Mouse (Mus musculus) mature B cell (primary cell): Measurements from ENCODE around the gene Gstm2.

Experiments used
- in situ Hi-C: fragments of 300-500 bp; cut with MboI; formaldehyde crosslinking; loops from 2 replicates; pipeline ENCODE4 v1.14.3; 2019

Gstm2 gene

DNA sequence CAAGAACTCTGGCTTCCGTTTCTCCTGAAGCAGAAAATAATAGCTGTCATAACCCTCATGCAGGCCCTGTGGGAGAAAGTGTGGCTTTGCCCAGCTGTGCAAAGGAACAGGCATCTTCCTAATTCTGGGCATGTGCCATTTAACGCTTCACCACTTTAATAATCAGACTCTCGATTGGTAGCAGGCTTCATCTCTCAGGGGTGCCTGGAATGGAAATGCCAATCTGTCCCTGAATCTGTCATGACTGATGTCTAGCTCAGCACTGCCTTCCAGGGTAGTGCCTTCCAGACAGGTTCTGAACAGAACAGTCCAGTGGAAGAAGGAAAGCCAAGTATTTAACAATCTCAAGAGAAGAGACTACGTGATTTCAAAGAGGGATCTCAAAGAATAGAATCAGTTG lies 45.0 kb downstream of the Gstm2 start:
- in situ Hi-C loops, result no loop called here

GRCm38 (mm10) chr3:107940524-107940923 lies 45.7 kb downstream of the Gstm2 start:
- in situ Hi-C loops, result no loop called here

DNA sequence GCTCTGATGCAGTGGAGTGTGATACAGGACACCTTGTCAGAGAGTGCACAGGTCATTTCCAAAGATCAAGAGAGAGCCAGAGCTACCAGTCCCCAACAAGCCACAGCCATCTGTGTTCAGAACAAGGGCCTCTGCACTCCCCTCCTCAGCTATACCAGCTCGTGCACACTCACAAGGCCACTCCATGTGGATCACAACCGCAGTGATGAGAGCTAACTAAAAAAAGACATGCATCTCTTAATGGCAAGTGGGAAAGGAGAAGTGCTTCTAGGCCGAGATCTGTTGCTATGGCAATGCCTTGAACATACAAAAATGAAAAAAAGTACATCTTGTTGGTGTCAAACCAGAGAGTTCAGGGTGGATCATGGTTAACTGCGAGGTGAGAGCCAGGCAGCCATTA lies 46.4 kb downstream of the Gstm2 start:
- in situ Hi-C loops, result no loop called here

DNA sequence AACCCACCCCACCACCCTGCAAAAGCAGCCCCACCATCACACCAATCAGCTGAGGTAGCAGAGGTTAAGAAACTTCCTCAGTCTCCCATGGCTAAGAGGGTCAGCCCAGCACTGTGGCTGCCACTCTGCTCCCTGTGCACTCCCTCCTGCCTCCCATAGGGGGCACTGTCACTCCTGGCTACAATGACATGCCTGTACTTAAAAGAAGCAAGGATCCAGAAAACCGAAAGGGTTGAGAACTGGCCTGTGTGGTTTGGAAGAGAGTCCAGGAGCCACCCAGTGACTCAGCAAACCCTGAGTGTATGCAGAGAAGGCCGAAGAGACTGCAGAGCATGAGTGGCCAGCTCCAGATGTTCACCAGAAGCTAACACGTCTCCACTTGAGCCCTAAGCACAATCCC lies 46.9 kb downstream of the Gstm2 start:
- in situ Hi-C loops, result no loop called here

DNA sequence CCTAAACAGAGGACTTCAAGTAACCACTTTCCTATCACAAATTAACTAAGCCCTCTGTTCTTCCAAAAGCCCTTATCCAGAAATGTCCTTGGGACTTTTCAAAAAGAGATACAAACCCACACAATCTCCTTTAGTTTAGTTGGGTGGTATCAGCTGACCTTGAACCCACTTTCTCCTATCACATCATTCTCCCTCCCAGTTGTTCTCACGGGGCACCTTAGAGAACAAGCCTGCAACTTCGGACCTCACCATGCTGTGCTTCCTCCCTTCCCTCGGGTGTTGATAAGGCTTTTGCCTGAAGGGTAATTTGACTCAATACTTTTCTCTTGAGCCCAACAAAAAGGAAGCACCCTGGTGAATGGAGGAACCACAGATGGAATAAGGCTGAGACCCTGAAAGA lies 50.4 kb downstream of the Gstm2 start:
- in situ Hi-C loops, result no loop called here

DNA sequence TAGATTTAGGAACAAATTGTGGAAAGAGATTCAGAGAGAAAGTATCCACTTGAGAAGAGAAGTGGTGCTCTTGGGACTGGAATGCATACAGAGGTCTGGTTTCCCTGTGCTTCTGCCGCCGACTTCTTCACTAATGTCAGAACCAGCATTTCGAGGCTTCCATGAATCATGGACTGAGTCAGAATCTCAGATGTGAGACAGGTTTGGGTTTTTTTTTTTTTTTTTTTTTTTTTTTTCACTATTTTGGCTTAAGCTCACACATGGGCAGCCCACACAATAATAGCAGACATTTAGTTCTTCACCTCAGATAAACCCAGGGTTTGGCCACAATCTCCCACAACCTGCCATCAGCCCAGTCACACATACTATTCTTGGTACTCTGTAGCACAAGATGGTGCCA lies 51.0 kb downstream of the Gstm2 start:
- in situ Hi-C loops, result no loop called here

GRCm38 (mm10) chr3:107932128-107932527 lies 54.1 kb downstream of the Gstm2 start:
- in situ Hi-C loops, result no loop called here
